Mouse (Mus musculus) adrenal gland, postnatal 36 days (tissue): ENCODE measurements around the gene Srcin1. TPM values are rescaled to one million over a fixed set of nuclear protein-coding genes. Genes with fewer than 3 reads are reported as not detected.

Experiments used
- DNase-seq, 2 experiments: peaks; one replicate each; pipeline ENCODE4 v3.0.0; 2021; ENCODE audit warnings: mixed read lengths in 1 of 2
- total RNA-seq, 2 experiments: library from RNA; stranded (reverse); gene quantifications; 2 replicates each; pipeline ENCODE4 v1.2.3; 2021

Srcin1 gene
- total RNA-seq, 2 experiments from 2014 or later, result 6.8 to 14.5 TPM

- DNase-seq, result peak; percentile 78 to 90
Observed at GRCm38 (mm10) chr11:97556569-97557408, 19.2 kb downstream of the Srcin1 start.

GRCm38 (mm10) chr11:97555144-97555543, 20.8 kb downstream of the Srcin1 start:
- no peak for DNase-seq

GRCm38 (mm10) chr11:97552151-97552550, 23.8 kb downstream of the Srcin1 start:
- no peak for DNase-seq

GRCm38 (mm10) chr11:97548757-97549156, 27.2 kb downstream of the Srcin1 start:
- no peak for DNase-seq

DNA sequence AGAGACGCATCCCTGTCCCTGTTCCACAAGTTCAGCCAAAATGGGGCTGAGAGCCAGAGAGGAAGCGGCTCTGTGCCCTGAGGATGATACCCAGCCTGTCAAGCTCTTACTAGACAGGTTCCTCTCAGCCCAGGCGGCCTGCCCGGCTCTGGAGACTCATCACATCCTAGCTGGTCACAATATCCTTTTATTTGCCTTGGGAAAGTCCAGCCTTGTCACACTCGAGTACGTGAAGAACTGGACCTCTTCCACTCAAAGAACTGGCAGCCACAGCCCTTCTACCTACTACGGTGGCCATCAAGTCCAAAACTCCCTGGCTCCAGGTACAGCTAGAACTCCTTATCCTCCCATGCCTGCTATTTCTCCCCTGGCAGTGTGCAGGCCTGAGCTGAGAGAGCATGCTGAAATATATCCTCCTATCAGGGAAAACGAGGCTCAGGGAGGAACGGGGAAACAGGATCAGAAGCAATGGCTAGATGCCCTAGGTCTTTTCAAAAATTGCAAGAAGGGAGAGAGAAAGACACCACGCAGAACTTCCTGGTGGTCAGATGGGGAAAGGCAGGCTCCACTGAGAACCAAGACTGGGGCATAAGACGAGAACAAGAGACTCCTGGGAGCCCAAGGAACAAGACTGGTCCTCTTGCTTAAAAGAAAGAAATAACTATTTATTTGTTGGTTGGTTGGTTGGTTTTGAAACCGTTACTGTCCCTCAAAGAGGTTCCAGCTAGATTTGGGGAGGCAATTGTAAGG, 27.9 kb downstream of the Srcin1 start:
- no peak for DNase-seq

DNA sequence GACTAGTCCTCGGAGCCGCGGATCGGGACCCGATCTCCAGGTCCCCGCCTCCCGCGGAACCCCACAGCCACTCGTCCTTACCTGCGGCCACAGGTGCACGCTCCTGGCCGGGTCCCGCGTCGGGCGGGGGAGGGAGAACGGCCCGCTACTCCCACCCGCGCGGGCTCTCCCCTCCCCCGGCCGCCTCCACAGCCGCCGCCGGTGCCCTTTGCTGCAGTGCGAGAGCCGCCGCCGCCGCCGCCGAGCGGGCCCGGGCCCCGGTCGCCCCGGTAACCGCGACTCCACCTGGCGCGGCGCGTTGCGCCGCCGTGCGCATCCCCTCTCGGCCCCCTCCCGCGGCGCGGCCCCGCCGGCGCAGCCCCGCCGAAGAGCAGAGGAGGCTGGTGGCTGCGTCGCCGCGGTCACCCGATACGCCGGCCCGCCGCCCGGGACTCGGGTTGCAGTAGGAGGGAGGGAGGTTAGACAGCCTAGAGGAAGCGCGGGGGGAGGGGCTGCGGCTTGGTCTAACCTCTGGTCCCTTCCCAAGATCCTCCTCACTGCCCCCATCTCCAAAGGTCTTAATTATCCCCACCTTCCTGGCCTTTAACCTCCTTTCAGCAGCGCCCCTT, 29.1 kb downstream of the Srcin1 start:
- DNase-seq, result peak; percentile 49 to 71

DNA sequence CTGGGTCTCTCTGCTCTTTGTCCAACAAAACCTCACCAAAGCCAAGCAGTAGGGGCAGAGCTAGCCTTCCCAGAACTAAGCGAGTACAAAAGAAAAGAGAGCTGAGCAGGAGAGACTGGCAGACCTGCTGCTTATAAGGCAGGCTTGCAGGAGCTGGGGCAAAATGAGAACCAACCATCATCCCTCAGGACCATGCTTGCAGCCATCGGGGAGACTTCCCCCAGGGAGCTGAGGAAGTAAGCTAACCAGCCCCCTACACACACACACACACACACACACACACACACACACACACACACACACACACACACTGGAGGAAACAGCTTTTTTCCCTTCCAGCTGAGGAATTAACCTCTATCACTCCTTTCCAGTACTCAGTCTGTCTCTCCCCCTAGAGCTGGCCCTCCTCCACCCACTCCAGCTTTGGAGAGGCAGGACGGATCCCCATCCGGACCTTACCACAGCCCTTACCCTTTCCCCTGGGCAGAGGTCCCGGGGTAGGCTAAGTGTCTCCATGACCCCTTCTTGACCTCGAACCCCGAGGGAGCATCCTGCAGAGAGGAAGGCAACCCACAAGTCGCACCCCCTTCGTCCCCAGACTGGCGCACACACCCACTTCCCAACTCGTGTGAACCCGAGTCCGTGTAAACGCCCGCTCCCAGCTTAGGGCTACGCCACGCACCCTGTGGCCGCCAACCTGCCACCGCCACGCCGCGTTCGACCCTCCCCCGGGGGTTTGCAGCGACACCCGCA, 30.0 kb downstream of the Srcin1 start:
- DNase-seq, result no peak

- no peak for DNase-seq
Observed at GRCm38 (mm10) chr11:97543883-97544282, 32.1 kb downstream of the Srcin1 start.

DNA sequence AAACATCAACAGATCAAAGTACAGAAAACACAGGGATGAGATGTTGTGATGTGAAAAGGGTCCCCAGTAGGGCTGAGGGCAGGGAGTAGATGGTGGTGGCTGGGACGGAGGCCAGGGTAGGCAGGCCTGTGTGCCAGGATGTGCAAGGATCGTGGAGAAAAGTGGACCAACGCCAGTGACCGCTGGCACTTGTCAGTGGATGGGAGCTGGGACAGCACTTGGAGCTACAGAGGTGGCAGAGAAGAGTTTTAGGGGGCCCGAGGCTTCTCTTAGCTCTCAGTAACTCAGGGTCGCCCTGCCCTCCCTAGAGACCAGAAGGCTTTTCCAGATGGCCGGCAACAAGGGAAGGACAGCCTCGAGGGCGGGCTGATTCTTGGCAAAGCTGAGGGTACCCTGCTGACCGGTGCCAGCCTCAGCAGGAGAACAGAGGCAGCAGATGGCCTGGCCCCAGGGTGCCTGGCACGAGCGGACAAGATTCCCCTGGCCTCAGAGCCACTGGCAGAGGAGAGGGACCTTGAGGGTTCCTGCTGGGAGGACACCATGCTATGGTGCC, 32.7 kb downstream of the Srcin1 start:
- peak; percentile 56 to 62 for DNase-seq

DNA sequence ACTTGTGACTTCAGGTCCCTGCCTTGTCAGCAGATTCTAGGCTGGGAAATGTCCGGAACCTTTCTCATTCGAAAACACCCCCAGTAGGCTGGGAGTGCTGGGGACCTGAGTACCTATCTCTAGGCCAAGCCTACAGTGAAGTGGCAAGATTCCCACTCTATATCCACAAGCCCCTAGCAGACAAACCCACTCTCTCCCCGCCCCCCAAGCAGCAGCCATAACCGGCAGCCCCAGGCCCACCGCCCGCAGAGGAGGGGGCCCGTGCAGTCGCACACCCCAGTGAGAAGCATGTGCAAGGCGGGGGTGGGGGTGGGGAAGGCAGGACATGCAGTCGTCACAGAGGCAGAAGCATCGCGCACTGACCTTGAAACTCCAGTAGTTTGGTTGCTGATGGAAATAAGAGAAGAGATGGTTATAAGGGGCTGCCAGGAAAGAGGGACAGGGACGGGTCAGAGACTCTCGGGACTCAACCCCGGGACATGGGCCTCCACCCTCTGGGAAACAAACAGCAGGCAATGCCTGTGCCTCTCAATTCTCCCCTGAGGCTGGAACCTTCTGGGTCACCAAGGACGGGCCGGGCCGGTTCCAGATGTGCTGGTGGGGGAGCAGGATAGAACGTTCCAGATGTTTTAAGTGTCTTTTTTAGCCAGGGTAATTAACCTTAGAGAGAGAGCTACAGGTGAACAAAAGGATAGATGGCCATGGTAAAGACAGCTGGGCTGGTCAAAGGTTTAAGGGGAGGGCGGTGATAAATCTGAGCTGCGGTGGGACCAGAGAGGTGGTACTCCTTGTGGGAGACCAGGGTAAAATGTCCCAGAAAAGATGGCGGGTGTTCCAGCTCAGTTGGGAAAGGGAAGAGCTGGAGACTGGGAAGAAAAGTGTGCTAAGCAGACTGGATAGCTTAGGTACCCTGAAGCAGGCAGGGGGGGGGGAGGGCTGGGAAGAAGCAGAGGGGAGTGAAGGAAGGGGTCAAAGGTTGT, 33.5 kb downstream of the Srcin1 start:
- DNase-seq, result no peak

GRCm38 (mm10) chr11:97540604-97541003, 35.4 kb downstream of the Srcin1 start:
- no peak for DNase-seq

- DNase-seq, result no peak
Observed at GRCm38 (mm10) chr11:97540136-97540535, 35.9 kb downstream of the Srcin1 start.

- no peak for DNase-seq
Observed at GRCm38 (mm10) chr11:97539622-97540021, 36.4 kb downstream of the Srcin1 start.

DNA sequence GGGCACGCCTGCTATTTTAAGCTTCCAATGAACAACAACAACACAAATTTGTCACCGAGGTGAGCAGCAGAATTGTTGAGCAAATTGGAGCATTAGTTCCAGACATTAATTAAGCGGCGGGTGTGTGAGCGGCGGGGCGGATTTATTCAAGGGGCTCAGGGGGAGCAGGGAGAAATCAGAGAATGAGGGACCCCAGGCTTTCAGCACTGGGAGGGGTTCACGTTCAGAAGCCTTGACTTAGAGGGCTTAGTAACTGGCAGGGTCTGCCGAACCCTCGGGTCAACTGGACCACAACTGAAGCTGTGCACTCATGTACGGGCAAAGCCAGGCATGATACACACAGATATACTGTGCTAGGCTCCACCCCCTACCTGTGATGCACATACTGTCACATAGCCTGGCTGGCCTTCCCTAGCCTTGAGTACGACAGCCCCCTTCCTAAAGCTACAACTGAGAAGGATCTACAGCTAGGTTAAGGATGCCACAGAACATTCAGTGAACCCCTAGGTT, 38.4 kb downstream of the Srcin1 start:
- DNase-seq, result no peak

DNA sequence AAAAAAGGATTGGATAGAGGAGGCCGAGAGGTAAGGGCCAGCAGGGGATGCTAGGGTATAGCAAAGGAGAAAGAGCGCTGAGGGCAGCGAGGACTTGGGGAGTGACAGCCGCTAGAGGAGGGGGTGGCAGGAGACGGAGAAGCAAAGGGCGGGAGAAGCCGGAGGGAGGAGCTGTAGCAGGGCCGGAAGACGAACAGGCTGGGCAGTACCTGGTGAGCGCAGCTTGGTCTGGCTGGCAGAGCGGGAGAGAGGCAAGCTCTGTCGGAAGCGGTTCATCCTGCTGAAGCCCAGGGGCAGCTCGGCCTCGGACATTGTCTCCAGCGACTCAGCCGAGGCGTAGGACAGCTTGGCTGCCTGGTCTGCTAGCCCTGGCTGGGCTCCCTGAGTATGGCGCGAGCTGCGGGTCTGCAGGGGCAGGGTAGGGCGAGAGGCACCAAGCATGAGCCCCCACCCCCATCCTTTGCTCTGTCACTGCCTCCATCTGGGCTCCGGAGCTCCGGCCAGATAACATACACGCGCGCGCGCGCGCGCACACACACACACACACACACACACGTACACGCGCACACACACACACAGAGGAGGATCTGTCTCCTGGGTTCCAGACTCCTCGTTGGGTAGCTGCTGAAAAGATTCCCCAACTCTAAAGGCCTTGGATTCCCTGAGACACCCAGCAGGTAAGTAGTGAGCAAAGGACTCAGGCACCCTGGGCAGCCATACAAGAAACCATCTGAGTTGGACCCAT, 39.0 kb downstream of the Srcin1 start:
- peak; percentile 43 to 47 for DNase-seq

DNA sequence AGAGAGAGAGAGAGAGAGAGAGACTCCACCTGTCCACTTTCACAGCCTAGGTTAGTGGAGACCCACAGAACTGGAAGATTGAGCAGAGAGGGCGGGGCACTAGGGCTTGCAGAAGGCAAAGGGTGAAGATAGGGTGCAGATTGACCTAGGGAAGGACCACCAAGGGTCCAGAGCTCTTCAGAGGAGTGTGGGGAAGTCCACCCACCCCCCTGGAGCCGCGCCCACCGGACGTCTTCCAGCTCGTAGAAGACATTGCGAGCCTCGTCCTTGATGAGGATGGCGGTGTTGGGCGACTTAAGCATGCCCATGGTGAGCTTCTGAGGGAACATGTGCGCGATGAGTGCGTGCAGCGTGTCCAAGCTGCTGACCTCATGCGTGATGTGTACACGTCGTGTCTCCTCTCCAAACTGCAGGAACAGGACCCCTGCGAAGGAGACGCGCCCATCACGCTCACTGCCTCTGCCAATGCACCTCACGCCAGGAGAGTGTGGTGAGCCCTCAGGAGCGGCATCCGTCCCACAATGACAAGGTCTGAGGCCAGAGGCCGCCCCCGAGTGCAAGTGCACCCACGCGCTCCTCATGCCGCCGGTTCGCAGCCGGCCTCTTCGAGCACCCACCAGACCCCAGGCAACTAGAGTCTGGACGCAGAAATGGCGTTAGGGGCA, 39.8 kb downstream of the Srcin1 start:
- DNase-seq, result no peak

DNA sequence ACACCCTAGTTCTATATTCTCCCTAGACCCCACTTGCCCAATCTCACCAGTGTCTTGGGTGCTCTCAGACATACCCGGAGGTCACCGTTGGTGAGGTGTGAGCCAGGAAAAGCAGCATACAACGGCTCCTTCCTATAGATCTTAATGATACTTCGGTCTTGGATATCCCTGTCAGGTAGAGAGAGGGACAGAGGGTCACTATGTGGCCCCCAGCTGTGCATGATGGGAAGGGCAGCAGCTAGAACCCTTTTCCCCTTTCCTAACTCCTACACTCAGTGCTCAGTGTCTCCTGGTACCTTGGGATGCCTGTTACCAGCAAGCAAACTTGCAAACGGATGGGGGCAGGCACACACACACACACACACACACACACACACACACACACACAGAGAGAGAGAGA, 40.3 kb downstream of the Srcin1 start:
- no peak for DNase-seq

- no peak for DNase-seq
Observed at GRCm38 (mm10) chr11:97535308-97535630, 40.7 kb downstream of the Srcin1 start.
